Mouse (Mus musculus): ENCODE data around the gene Serpina1e. TPM values are rescaled to one million over a fixed set of nuclear protein-coding genes. Genes with fewer than 3 reads are reported as not detected.

Gene Serpina1e
- polyA plus RNA-seq, 1 experiment from 2014 or later, result 17.0 TPM

DNA sequence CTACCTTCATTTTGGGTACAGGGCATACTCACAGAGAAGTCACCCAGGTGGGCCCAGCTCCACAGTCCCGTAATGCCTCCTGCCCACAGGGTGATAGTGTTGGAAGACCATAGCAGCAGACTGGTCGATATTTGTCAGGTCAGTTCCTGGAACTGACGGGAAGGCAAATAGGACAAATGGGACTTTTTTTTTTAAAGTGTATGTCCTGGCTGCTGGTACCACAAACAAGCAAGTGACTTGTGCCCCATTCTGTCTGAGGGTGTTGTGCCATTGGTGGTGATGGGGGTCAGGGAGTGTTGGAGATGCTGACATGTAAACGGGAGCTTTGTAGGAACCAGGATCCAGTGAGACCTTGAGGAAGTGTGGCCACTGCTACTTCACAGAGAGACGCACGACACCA, 31.1 kb upstream of the Serpina1e start, which contains the start of gene Serpina11:
TSS of gene Serpina11 (minus strand) at position 101 of the 400 bp plus-strand sequence.
- Histone ChIP-seq H3K36me3 (ENCODE audit: control insufficient read depth, insufficient read depth, low read length) (no peaks in the 10 kb centered on the region), H3K9ac (ENCODE audit: low read length) (no peak within 1 kb of the TSS), H3K4me3 (replicated peaks; ENCODE audit: low read length) (no peak within 1 kb of the TSS), H3K27me3 (ENCODE audit: control insufficient read depth, insufficient read depth, low read length) (no peaks in the 10 kb centered on the region), H3K27ac (ENCODE audit: low read length) (no peak within 1 kb of the TSS), H3K4me2 (ENCODE audit: low read depth, low read length) (no peak within 1 kb of the TSS), H3K9me3 (replicated peaks; ENCODE audit: control insufficient read depth, low read length) (no peaks in the 10 kb centered on the region), H3K4me1 (ENCODE audit: control insufficient read depth, insufficient read depth, low read length) (no peaks in the 10 kb centered on the region)
- WGBS, result 83% methylated on average over 6 of the region's 6 CpGs
- ATAC-seq (ENCODE audit: insufficient read depth, low FRiP score), result no peak

- Histone ChIP-seq H3K27ac (ENCODE audit: low read length) (no peak overlapping the region), H3K4me1 (ENCODE audit: control insufficient read depth, insufficient read depth, low read length) (no peaks in the 10 kb centered on the region), H3K27me3 (ENCODE audit: control insufficient read depth, insufficient read depth, low read length) (no peaks in the 10 kb centered on the region), H3K36me3 (ENCODE audit: control insufficient read depth, insufficient read depth, low read length) (no peaks in the 10 kb centered on the region), H3K9ac (ENCODE audit: low read length) (no peak overlapping the region), H3K9me3 (replicated peaks; ENCODE audit: control insufficient read depth, low read length) (no peaks in the 10 kb centered on the region), H3K4me3 (replicated peaks; ENCODE audit: low read length) (no peak overlapping the region), H3K4me2 (ENCODE audit: low read depth, low read length) (no peak overlapping the region)
- WGBS, result 55% methylated on average over 2 of the region's 2 CpGs
- ATAC-seq (ENCODE audit: insufficient read depth, low FRiP score), result no peak
Observed at GRCm38 (mm10) chr12:103989514-103989767, 30.7 kb upstream of the Serpina1e start.

DNA sequence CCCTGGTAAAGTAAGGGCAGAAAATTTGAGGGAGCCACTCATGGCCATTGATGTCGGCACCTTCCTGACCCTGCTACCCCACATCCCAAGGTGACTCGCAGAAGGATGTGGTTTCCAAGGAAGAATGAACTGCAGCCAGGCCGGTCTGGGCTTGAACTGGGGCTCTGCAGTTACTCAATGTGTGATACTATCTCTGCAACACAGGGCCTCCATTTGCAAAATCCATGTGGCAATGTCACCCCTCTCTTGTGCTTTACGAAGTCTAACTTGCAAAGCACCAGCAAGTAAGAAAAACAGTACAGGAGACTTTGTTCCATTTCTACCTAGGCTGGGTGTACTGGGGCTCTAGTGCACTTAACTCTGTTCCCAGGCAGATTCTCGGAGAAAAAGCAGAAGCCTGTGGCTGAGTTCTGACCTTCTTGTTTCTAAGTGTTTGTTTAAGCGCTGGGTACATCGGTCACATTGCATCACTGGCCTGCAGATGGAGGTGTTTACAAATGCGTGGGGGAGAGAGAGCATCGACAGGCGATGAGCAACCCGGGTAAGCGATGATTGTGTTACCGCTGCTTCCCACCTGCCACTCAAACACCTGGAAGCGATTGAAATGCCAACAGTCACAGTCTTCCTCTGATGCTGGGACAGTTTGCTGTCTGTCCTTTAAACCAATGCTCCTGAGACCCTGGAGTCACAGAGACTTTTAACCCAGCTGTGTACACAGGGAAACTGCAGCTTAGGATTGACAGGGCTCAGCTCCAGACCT, 30.2 kb upstream of the Serpina1e start:
- 29% methylated on average over 14 of the region's 14 CpGs for WGBS
- H3K27ac ChIP-seq (ENCODE audit: low read length), result no peak overlapping the region

DNA sequence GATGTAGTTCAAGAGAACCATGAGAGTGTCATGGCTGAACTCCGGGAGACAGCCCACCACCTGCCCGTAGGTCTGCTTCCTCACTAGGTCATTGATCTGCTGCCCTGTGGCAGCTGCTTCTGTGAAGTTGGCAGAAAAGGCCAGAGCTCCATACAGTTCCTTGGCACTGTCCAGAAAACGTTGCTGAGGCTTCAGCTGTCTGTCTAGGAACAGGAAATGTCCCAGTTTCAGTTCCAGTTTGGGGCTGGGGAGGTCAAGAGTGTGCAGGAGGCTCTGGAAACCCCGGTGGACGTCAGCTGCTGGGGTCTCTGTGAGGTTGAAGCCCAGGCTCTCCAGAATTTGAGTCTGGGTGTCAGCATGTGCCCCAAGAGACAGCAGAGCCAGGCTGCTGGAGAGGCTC, 27.1 kb upstream of the Serpina1e start:
- Histone ChIP-seq H3K36me3 (ENCODE audit: control insufficient read depth, insufficient read depth, low read length) (no peaks in the 10 kb centered on the region), H3K4me2 (ENCODE audit: low read depth, low read length) (no peak overlapping the region), H3K27me3 (ENCODE audit: control insufficient read depth, insufficient read depth, low read length) (no peaks in the 10 kb centered on the region), H3K4me3 (replicated peaks; ENCODE audit: low read length) (no peak overlapping the region), H3K9ac (ENCODE audit: low read length) (no peak overlapping the region), H3K9me3 (replicated peaks; ENCODE audit: control insufficient read depth, low read length) (no peaks in the 10 kb centered on the region), H3K4me1 (ENCODE audit: control insufficient read depth, insufficient read depth, low read length) (no peaks in the 10 kb centered on the region), H3K27ac (ENCODE audit: low read length) (no peak overlapping the region)
- ATAC-seq (ENCODE audit: insufficient read depth, low FRiP score), result no peak
- WGBS, result 54% methylated on average over 5 of the region's 5 CpGs

More for the DNA sequence above, 30.2 kb upstream of the Serpina1e start:
- no peak for ATAC-seq (ENCODE audit: insufficient read depth, low FRiP score)
- Histone ChIP-seq H3K4me3 (replicated peaks; ENCODE audit: low read length) (no peak overlapping the region), H3K4me2 (ENCODE audit: low read depth, low read length) (no peak overlapping the region), H3K27me3 (ENCODE audit: control insufficient read depth, insufficient read depth, low read length) (no peaks in the 10 kb centered on the region), H3K9me3 (replicated peaks; ENCODE audit: control insufficient read depth, low read length) (no peaks in the 10 kb centered on the region), H3K36me3 (ENCODE audit: control insufficient read depth, insufficient read depth, low read length) (no peaks in the 10 kb centered on the region), H3K9ac (ENCODE audit: low read length) (no peak overlapping the region), H3K4me1 (ENCODE audit: control insufficient read depth, insufficient read depth, low read length) (no peaks in the 10 kb centered on the region)

DNA sequence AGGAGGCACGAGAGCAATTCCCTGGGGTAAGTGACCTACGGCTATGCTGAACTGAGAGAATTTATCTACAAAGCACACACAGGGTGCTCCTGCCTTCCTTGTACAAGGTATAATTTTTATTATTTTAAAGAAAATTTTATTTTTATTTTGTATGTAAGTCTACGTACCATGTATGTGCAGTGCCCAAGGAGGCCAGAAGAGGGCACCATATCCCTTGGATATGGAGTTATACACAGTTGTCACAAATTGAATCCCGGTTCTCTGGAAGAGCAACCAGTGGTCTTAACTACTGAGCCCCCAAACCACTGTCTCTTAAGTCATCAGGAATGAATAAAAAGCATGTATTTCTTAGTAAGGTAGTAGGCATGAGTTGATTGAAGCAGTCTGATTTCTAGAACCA, 26.2 kb upstream of the Serpina1e start:
- Histone ChIP-seq H3K27me3 (ENCODE audit: control insufficient read depth, insufficient read depth, low read length) (no peaks in the 10 kb centered on the region), H3K27ac (ENCODE audit: low read length) (no peak overlapping the region), H3K4me2 (ENCODE audit: low read depth, low read length) (no peak overlapping the region), H3K36me3 (ENCODE audit: control insufficient read depth, insufficient read depth, low read length) (no peaks in the 10 kb centered on the region), H3K9ac (ENCODE audit: low read length) (no peak overlapping the region), H3K9me3 (replicated peaks; ENCODE audit: control insufficient read depth, low read length) (no peaks in the 10 kb centered on the region), H3K4me3 (replicated peaks; ENCODE audit: low read length) (no peak overlapping the region), H3K4me1 (ENCODE audit: control insufficient read depth, insufficient read depth, low read length) (no peaks in the 10 kb centered on the region)
- ATAC-seq (ENCODE audit: insufficient read depth, low FRiP score), result no peak
- 63% methylated on average over 4 of the region's 4 CpGs for WGBS

GRCm38 (mm10) chr12:103981646-103982360, 23.0 kb upstream of the Serpina1e start:
- H3K27me3 ChIP-seq (ENCODE audit: control insufficient read depth, insufficient read depth, low read length), result no peaks in the 10 kb centered on the region
- H3K27ac ChIP-seq (ENCODE audit: low read length), result no peak overlapping the region
- H3K36me3 ChIP-seq (ENCODE audit: control insufficient read depth, insufficient read depth, low read length), result no peaks in the 10 kb centered on the region
- H3K4me2 ChIP-seq (ENCODE audit: low read depth, low read length), result no peak overlapping the region
- 51% methylated on average over 7 of the region's 7 CpGs for WGBS
- H3K9me3 ChIP-seq (replicated peaks; ENCODE audit: control insufficient read depth, low read length), result no peaks in the 10 kb centered on the region
- no peak for ATAC-seq (ENCODE audit: insufficient read depth, low FRiP score)
- no peaks in the 10 kb centered on the region for H3K4me1 ChIP-seq (ENCODE audit: control insufficient read depth, insufficient read depth, low read length)
- no peak overlapping the region for H3K4me3 ChIP-seq (replicated peaks; ENCODE audit: low read length)
- no peak overlapping the region for H3K9ac ChIP-seq (ENCODE audit: low read length)

GRCm38 (mm10) chr12:103978294-103978693, 19.5 kb upstream of the Serpina1e start:
- Histone ChIP-seq H3K4me3 (replicated peaks; ENCODE audit: low read length) (no peak overlapping the region), H3K4me1 (ENCODE audit: control insufficient read depth, insufficient read depth, low read length) (no peaks in the 10 kb centered on the region), H3K27me3 (ENCODE audit: control insufficient read depth, insufficient read depth, low read length) (no peaks in the 10 kb centered on the region), H3K36me3 (ENCODE audit: control insufficient read depth, insufficient read depth, low read length) (no peaks in the 10 kb centered on the region), H3K4me2 (ENCODE audit: low read depth, low read length) (no peak overlapping the region), H3K27ac (ENCODE audit: low read length) (no peak overlapping the region), H3K9me3 (replicated peaks; ENCODE audit: control insufficient read depth, low read length) (no peaks in the 10 kb centered on the region), H3K9ac (ENCODE audit: low read length) (no peak overlapping the region)
- no peak for ATAC-seq (ENCODE audit: insufficient read depth, low FRiP score)
- 81% methylated on average over 10 of the region's 10 CpGs for WGBS

GRCm38 (mm10) chr12:103977846-103978245, 19.1 kb upstream of the Serpina1e start:
- no peak for ATAC-seq (ENCODE audit: insufficient read depth, low FRiP score)
- 25% methylated on average over 5 of the region's 5 CpGs for WGBS
- H3K27me3 ChIP-seq (ENCODE audit: control insufficient read depth, insufficient read depth, low read length), result no peaks in the 10 kb centered on the region
- H3K4me1 ChIP-seq (ENCODE audit: control insufficient read depth, insufficient read depth, low read length), result no peaks in the 10 kb centered on the region
- H3K4me3 ChIP-seq (replicated peaks; ENCODE audit: low read length), result no peak overlapping the region
- no peak overlapping the region for H3K27ac ChIP-seq (ENCODE audit: low read length)
- H3K9me3 ChIP-seq (replicated peaks; ENCODE audit: control insufficient read depth, low read length), result no peaks in the 10 kb centered on the region
- no peaks in the 10 kb centered on the region for H3K36me3 ChIP-seq (ENCODE audit: control insufficient read depth, insufficient read depth, low read length)
- no peak overlapping the region for H3K9ac ChIP-seq (ENCODE audit: low read length)
- H3K4me2 ChIP-seq (ENCODE audit: low read depth, low read length), result no peak overlapping the region

DNA sequence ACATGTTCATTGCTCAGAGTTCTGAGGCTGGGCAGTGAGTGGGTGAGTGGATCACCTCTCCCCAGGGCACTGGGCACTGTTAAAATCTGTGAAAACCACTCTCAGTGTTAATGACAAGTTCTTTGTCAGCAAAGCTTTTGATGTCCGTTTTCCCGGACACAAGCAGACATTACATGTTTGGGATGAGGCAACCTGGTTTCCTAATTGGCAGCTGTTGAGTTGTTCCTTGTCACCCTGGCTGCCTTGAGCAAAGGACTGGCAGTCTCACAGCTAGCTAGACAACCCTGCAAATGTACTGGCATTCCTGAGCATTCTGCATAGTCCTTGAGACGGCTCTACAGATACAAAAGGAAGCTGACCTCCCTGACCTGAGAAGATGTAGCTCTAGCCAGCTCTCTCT, 18.3 kb upstream of the Serpina1e start:
- no peaks in the 10 kb centered on the region for H3K36me3 ChIP-seq (ENCODE audit: control insufficient read depth, insufficient read depth, low read length)
- H3K9ac ChIP-seq (ENCODE audit: low read length), result no peak overlapping the region
- no peak overlapping the region for H3K27ac ChIP-seq (ENCODE audit: low read length)
- H3K27me3 ChIP-seq (ENCODE audit: control insufficient read depth, insufficient read depth, low read length), result no peaks in the 10 kb centered on the region
- no peaks in the 10 kb centered on the region for H3K4me1 ChIP-seq (ENCODE audit: control insufficient read depth, insufficient read depth, low read length)
- WGBS, result 68% methylated on average over 3 of the region's 3 CpGs
- H3K4me3 ChIP-seq (replicated peaks; ENCODE audit: low read length), result no peak overlapping the region
- ATAC-seq (ENCODE audit: insufficient read depth, low FRiP score), result no peak
- H3K9me3 ChIP-seq (replicated peaks; ENCODE audit: control insufficient read depth, low read length), result no peaks in the 10 kb centered on the region
- H3K4me2 ChIP-seq (ENCODE audit: low read depth, low read length), result no peak overlapping the region

Data from stomach, embryonic 16.5 days (tissue).